In the genomic region with DNA sequence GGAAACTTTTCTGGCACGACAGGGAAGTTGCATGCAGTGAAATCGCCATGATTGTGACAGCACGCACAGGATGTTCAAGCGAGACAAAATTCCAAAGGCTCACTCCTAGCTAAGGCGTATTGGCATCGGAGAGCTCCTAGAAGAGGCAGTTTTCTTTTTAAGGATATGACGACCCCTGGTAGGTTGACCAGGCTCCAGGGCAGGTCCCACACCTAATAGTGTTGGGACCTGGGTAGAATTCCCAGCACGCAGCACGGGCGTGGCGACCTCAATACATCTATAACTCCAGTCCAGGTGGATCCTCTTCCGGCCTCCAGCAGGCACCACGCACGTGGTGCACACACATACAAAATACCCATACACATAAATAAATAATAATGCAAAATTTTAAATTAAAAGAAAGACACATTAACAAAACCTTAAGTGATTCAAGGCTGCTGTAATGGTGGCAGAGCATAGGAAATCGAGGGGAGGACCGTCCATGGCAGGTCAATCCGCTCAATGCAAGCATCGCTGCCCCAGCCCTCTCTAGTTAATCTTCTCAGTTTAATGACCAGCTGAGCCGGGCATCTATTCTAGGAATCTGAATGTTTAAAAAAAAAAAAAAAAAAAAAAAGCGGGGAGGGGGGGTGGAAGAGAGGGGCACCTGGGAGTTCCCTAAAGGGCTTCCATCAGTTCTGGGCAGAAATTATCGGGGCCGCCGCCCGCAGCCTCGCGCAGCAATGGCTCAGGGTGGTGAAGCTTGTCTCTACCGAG, we compare ENCODE assay signal across 7 mouse cellular contexts. TPM values are rescaled to one million over a fixed set of nuclear protein-coding genes. Genes with fewer than 3 reads are reported as not detected.
DNase-seq lines count a peak whose midpoint lies in the region; ATAC-seq and TF ChIP-seq lines count a peak whose summit lies in the region.

No protein-coding gene starts in this region.

- H3K27me3 ChIP-seq in megakaryocyte, embryonic 14.5 days (replicated peaks), result peaks cover 1% of the 10 kb centered on the region
- H3K27me3 ChIP-seq in embryonic facial prominence, embryonic 14.5 days (replicated peaks; ENCODE audit: control insufficient read depth, insufficient read depth, low read length), result no peaks in the 10 kb centered on the region
- H3K27me3 ChIP-seq in hindbrain, postnatal 0 days (ENCODE audit: insufficient read depth, low read length), result no peaks in the 10 kb centered on the region
- H3K27me3 ChIP-seq in myocyte (ENCODE audit: control insufficient read depth, insufficient read depth, insufficient read length), result no peaks in the 10 kb centered on the region

- H3ac ChIP-seq in myocyte (ENCODE audit: control insufficient read depth, insufficient read length), result peak overlapping the region; percentile 22

- peaks cover 36% of the 10 kb centered on the region for H3K36me3 ChIP-seq in megakaryocyte, embryonic 14.5 days (replicated peaks; ENCODE audit: low read length)
- H3K36me3 ChIP-seq in embryonic facial prominence, embryonic 14.5 days (ENCODE audit: control insufficient read depth, insufficient read depth, low read length), result peaks cover 10% of the 10 kb centered on the region
- peaks cover 11% of the 10 kb centered on the region; the same call in 1 of the 2 replicates for H3K36me3 ChIP-seq in hindbrain, postnatal 0 days (ENCODE audit: insufficient read depth, low read length)
- no peaks in the 10 kb centered on the region for H3K36me3 ChIP-seq in myocyte (ENCODE audit: control insufficient read depth, insufficient read depth)

- 34% methylated on average over 25 of the region's 27 CpGs for WGBS in embryonic facial prominence, embryonic 14.5 days
- 22% methylated on average over 27 of the region's 27 CpGs for WGBS in hindbrain, postnatal 0 days

- H3K9ac ChIP-seq in embryonic facial prominence, embryonic 14.5 days (ENCODE audit: low read depth, low read length), result peak overlapping the region; percentile 71
- peak overlapping the region; percentile 84 for H3K9ac ChIP-seq in hindbrain, postnatal 0 days (replicated peaks; ENCODE audit: low read length)

- no peaks in the 10 kb centered on the region for H3K79me2 ChIP-seq in myocyte (ENCODE audit: control insufficient read depth, insufficient read depth)

- ATAC-seq in megakaryocyte, adult 5-6 weeks (ENCODE audit: poor library complexity, severe bottlenecking), result no peak
- ATAC-seq in embryonic facial prominence, embryonic 14.5 days (ENCODE audit: low read depth), result no peak; the same call in 1 of the 2 replicates
- ATAC-seq in hindbrain, postnatal 0 days, result no peak

- H3K4me1 ChIP-seq in megakaryocyte, embryonic 14.5 days, result peaks cover 36% of the 10 kb centered on the region
- H3K4me1 ChIP-seq in embryonic facial prominence, embryonic 14.5 days (ENCODE audit: control insufficient read depth, insufficient read depth, low read length), result peaks cover 8% of the 10 kb centered on the region
- H3K4me1 ChIP-seq in hindbrain, postnatal 0 days (ENCODE audit: insufficient read depth, low read length), result peaks cover 19% of the 10 kb centered on the region

- peak overlapping the region; percentile 94 for H3K4me3 ChIP-seq in megakaryocyte, embryonic 14.5 days (replicated peaks)
- peak overlapping the region; percentile 54 for H3K4me3 ChIP-seq in embryonic facial prominence, embryonic 14.5 days (ENCODE audit: low read depth, low read length)
- peak overlapping the region; percentile 74 for H3K4me3 ChIP-seq in hindbrain, postnatal 0 days (ENCODE audit: low read length)
- H3K4me3 ChIP-seq in myocyte, result peak overlapping the region; percentile 50

- no peak for TF ChIP-seq CTCF in hindbrain, postnatal 0 days (IDR thresholded peaks at IDR 0.05; ENCODE audit: low read depth)

- TF ChIP-seq POLR2A in myocyte (IDR thresholded peaks at IDR 0.05; ENCODE audit: insufficient read length, low read depth), result no peak

- H3K27ac ChIP-seq in embryonic facial prominence, embryonic 14.5 days (replicated peaks; ENCODE audit: low read depth, low read length), result no peak overlapping the region; the same call in 1 of the 2 replicates
- H3K27ac ChIP-seq in hindbrain, postnatal 0 days, result peak overlapping the region; percentile 87

- H3K9me3 ChIP-seq in megakaryocyte, embryonic 14.5 days, result no peaks in the 10 kb centered on the region
- no peaks in the 10 kb centered on the region for H3K9me3 ChIP-seq in embryonic facial prominence, embryonic 14.5 days (ENCODE audit: control insufficient read depth, low read length)
- no peaks in the 10 kb centered on the region for H3K9me3 ChIP-seq in hindbrain, postnatal 0 days (ENCODE audit: low read length)

- DNase-seq in embryonic facial prominence, embryonic 14.5 days (ENCODE audit: low spot score), result peak; percentile 2
- DNase-seq in hindbrain, postnatal 0 days (ENCODE audit: low spot score), result peak; percentile 38
- no peak for DNase-seq in frontal cortex, adult 2 months (ENCODE audit: extremely low spot score in 1 of 2, low spot score in 1 of 2)
- no peak for DNase-seq in adipocyte (ENCODE audit: low spot score)

- H3K4me2 ChIP-seq in embryonic facial prominence, embryonic 14.5 days (ENCODE audit: low read depth, low read length), result peak overlapping the region; percentile 82
- peak overlapping the region; percentile 85 for H3K4me2 ChIP-seq in hindbrain, postnatal 0 days (ENCODE audit: low read depth, low read length)
- H3K4me2 ChIP-seq in myocyte (ENCODE audit: low read depth), result peak overlapping the region; percentile 79

TF ChIP-seq in myocyte, 11 proteins besides CTCF, POLR2A, EP300 and RAD21:
- TF ChIP-seq MAX (IDR thresholded peaks at IDR 0.05; ENCODE audit: low read depth), result no peak
- TF ChIP-seq REST (IDR thresholded peaks at IDR 0.05; ENCODE audit: insufficient read depth, insufficient read length), result no peak
- no peak for TF ChIP-seq USF1 (IDR thresholded peaks at IDR 0.05; ENCODE audit: low read depth)
- no peak for TF ChIP-seq CEBPB (IDR thresholded peaks at IDR 0.05; ENCODE audit: insufficient read depth, poor library complexity, severe bottlenecking)
- no peak for TF ChIP-seq E2F4 (IDR thresholded peaks at IDR 0.05; ENCODE audit: insufficient read depth)
- no peak for TF ChIP-seq POLR2AphosphoS2 (IDR thresholded peaks at IDR 0.05; ENCODE audit: insufficient read length, low read depth)
- TF ChIP-seq MYOG (IDR thresholded peaks at IDR 0.05; ENCODE audit: control insufficient read depth in 1 of 3, insufficient read depth in 1 of 3, insufficient read length in 2 of 3, low read depth in 2 of 3), result no peak
- no peak for TF ChIP-seq MYOD1 (IDR thresholded peaks at IDR 0.05; ENCODE audit: control insufficient read depth in 1 of 3, insufficient read length in 2 of 3, low read depth in 2 of 3)
- TF ChIP-seq SRF (IDR thresholded peaks at IDR 0.05; ENCODE audit: control insufficient read depth, insufficient read length, low read depth), result no peak
- no peak for TF ChIP-seq TCF3 (IDR thresholded peaks at IDR 0.05; ENCODE audit: insufficient read length, low read depth)
- TF ChIP-seq TCF12 (IDR thresholded peaks at IDR 0.05; ENCODE audit: insufficient read depth, poor library complexity, severe bottlenecking), result no peak

RNA-seq across cellular contexts. Expression of a gene that starts 0.5 kb away (rescaled TPM):
- polyA plus RNA-seq in megakaryocyte, embryonic 14.5 days (2012; ENCODE audit: insufficient read depth, low replicate concordance), result 33.2 and 48.4 TPM in 2 replicates
- total RNA-seq in megakaryocyte, adult 5-6 weeks (2015), result 25.8 and 26.1 TPM in 2 replicates
- 24.7 and 33.3 TPM in 2 replicates for total RNA-seq in megakaryocyte, adult 5-6 weeks (2017)
- polyA plus RNA-seq in embryonic facial prominence, embryonic 14.5 days (2014; fragmentation: Nextera tagmentation; extraction: Ambion mirVana), result 51.8 and 54.6 TPM in 2 replicates
- 177 and 178 TPM in 2 replicates for total RNA-seq in hindbrain, postnatal 0 days (2014; rRNA removed)
- 103 and 108 TPM in 2 replicates for polyA plus RNA-seq in hindbrain, postnatal 0 days (2015; fragmentation: Nextera tagmentation; extraction: Ambion mirVana)
- polyA plus RNA-seq in myocyte (2012; fragmentation: generic; extraction: Trizol), result 45.5 TPM
- polyA plus RNA-seq in frontal cortex, adult 2 months (2012; rRNA removed), result 79.1 and 84.3 TPM in 2 replicates

RNA-seq across cellular contexts. Expression of a gene that starts 27.8 kb away (rescaled TPM):
- polyA plus RNA-seq in megakaryocyte, embryonic 14.5 days (2012; ENCODE audit: insufficient read depth, low replicate concordance), result 4.3 and 6.3 TPM in 2 replicates
- 1.6 and 1.9 TPM in 2 replicates for total RNA-seq in megakaryocyte, adult 5-6 weeks (2015)
- 3.7 and 9.5 TPM in 2 replicates for total RNA-seq in megakaryocyte, adult 5-6 weeks (2017)
- 45.6 and 48.2 TPM in 2 replicates for polyA plus RNA-seq in embryonic facial prominence, embryonic 14.5 days (2014; fragmentation: Nextera tagmentation; extraction: Ambion mirVana)
- total RNA-seq in hindbrain, postnatal 0 days (2014; rRNA removed), result 512 and 570 TPM in 2 replicates
- 306 and 307 TPM in 2 replicates for polyA plus RNA-seq in hindbrain, postnatal 0 days (2015; fragmentation: Nextera tagmentation; extraction: Ambion mirVana)
- 34.3 TPM for polyA plus RNA-seq in myocyte (2012; fragmentation: generic; extraction: Trizol)
- polyA plus RNA-seq in frontal cortex, adult 2 months (2012; rRNA removed), result 480 and 492 TPM in 2 replicates

RNA-seq across cellular contexts. Expression of a gene that starts 46.3 kb away (rescaled TPM):
- polyA plus RNA-seq in megakaryocyte, embryonic 14.5 days (2012; ENCODE audit: insufficient read depth, low replicate concordance), result not detected in 2 replicates
- total RNA-seq in megakaryocyte, adult 5-6 weeks (2015), result not detected in 2 replicates
- 0.29 TPM in 1 of 2 replicates, not detected in the other for total RNA-seq in megakaryocyte, adult 5-6 weeks (2017)
- 0.38 and 0.40 TPM in 2 replicates for polyA plus RNA-seq in embryonic facial prominence, embryonic 14.5 days (2014; fragmentation: Nextera tagmentation; extraction: Ambion mirVana)
- total RNA-seq in hindbrain, postnatal 0 days (2014; rRNA removed), result 0.36 TPM in 1 of 2 replicates, not detected in the other
- 0.11 TPM in 1 of 2 replicates, not detected in the other for polyA plus RNA-seq in hindbrain, postnatal 0 days (2015; fragmentation: Nextera tagmentation; extraction: Ambion mirVana)
- polyA plus RNA-seq in myocyte (2012; fragmentation: generic; extraction: Trizol), result 0.18 TPM
- polyA plus RNA-seq in frontal cortex, adult 2 months (2012; rRNA removed), result 0.40 and 0.90 TPM in 2 replicates

Comparison
In these comparisons a context has a peak if more than half of its experiments do, and no peak if none do; other contexts are left out.
1. DNase-seq: peak in embryonic facial prominence, embryonic 14.5 days (single experiment) and hindbrain, postnatal 0 days (single experiment); none in frontal cortex, adult 2 months (0 of 2) and adipocyte (single experiment).
2. Peak in every context shown above with its lines, with median percentiles within 50 percentile points of each other: H3K4me3 ChIP-seq and H3K4me2 ChIP-seq.